Mouse (Mus musculus): ENCODE results near the gene Cd244a. TPM values are rescaled to one million over a fixed set of nuclear protein-coding genes. Genes with fewer than 3 reads are reported as not detected.

Gene Cd244a
- total and polyA plus RNA-seq, 3 experiments, result 0.21 to 0.64 (median 0.41) TPM

DNA sequence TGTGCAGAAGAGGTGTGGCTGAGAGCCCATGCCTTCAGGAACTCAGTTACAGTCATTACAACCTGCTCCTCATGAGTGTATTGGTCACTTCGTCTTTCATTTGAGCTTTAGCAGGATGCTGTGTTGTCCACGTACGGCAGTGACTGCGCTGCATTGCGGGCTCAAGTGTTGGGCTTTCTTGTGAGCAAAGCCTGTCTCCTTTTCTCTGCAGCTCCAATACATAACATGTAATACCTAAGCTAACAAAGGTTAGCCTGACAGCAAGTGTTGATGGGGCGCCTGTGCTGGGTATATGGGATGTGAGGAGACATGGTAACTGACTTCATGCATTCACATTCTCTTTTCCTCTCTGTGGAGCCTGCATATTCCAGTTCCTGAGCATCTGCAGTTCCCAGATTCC is 61.1 kb downstream of the Cd244a start:
- TF ChIP-seq CHD2 (IDR thresholded peaks at IDR 0.05; ENCODE audit: low read length), result no peak
- TF ChIP-seq IRF4 (IDR thresholded peaks at IDR 0.05; ENCODE audit: low read depth, low read length), result no peak
- TF ChIP-seq ELF1 (IDR thresholded peaks at IDR 0.05; ENCODE audit: low read depth, low read length), result no peak
- no peak for TF ChIP-seq SIN3A (IDR thresholded peaks at IDR 0.05; ENCODE audit: low read length)
- TF ChIP-seq KAT2A (IDR thresholded peaks at IDR 0.05; ENCODE audit: insufficient replicate concordance, low read length), result no peak
- TF ChIP-seq GABPA (IDR thresholded peaks at IDR 0.05; ENCODE audit: insufficient replicate concordance, low read depth, low read length), result no peak
- no peak for TF ChIP-seq CHD1 (IDR thresholded peaks at IDR 0.05; ENCODE audit: low read depth, low read length)
- no peak for TF ChIP-seq JUN (IDR thresholded peaks at IDR 0.05; ENCODE audit: insufficient read depth, low read depth, low read length)
- no peak for TF ChIP-seq MAZ (IDR thresholded peaks at IDR 0.05; ENCODE audit: low read depth, low read length)
- TF ChIP-seq MXI1 (IDR thresholded peaks at IDR 0.05; ENCODE audit: low read depth, low read length), result no peak
- TF ChIP-seq TCF12 (IDR thresholded peaks at IDR 0.05; ENCODE audit: low read depth, low read length), result no peak
- TF ChIP-seq USF1 (IDR thresholded peaks at IDR 0.05; ENCODE audit: low read depth, low read length), result no peak
- TF ChIP-seq RCOR1 (conservative IDR thresholded peaks at IDR 0.05; ENCODE audit: low read depth, low read length), result no peak
- Histone ChIP-seq H3K9me3 (replicated peaks; ENCODE audit: low read length) (peaks cover 3% of the 10 kb centered on the region), H3K36me3 (replicated peaks in 1 of 2; ENCODE audit: control insufficient read depth in 1 of 2, insufficient read depth in 1 of 2, low read length in 1 of 2) (no peaks in the 10 kb centered on the region), H3K79me2 (replicated peaks; ENCODE audit: control insufficient read depth, extremely low read depth, insufficient read depth, poor library complexity, severe bottlenecking) (no peaks in the 10 kb centered on the region), H3K27ac (ENCODE audit: insufficient read depth, low read depth) (no peak overlapping the region), H3K27me3 (replicated peaks) (no peaks in the 10 kb centered on the region), H3K4me1 (ENCODE audit: control insufficient read depth in 1 of 2, insufficient read depth in 2 of 2) (peaks cover 13 to 37% of the 10 kb centered on the region in 2 experiments), H3K9ac (ENCODE audit: insufficient read depth, low read depth) (no peak overlapping the region), H3K4me3 (replicated peaks in 1 of 3; ENCODE audit: low read depth in 2 of 3, low read length in 2 of 3, poor library complexity in 1 of 3) (no peak overlapping the region), H3K4me2 (ENCODE audit: insufficient read depth, low read depth, poor library complexity, severe bottlenecking) (no peak overlapping the region)
- in situ Hi-C loops (cut with MboI; ENCODE audit: low pct_ligation_motif_present, low pct_unique_long_range_greater_than_20kb, low sequenced_read_pairs) (no loop called here), dilution Hi-C loops (cut with MboI; ENCODE audit: extremely low pct_ligation_motif_present, extremely low pct_unique_long_range_greater_than_20kb, low sequenced_read_pairs) (no loop called here)
- DNase-seq (ENCODE audit: extremely low read depth), result no peak

GRCm38 (mm10) chr1:171627801-171628200 is 68.8 kb downstream of the Cd244a start:
- no peak for DNase-seq (ENCODE audit: extremely low read depth)
- Histone ChIP-seq H3K36me3 (replicated peaks in 1 of 2; ENCODE audit: control insufficient read depth in 1 of 2, insufficient read depth in 1 of 2, low read length in 1 of 2) (no peaks in the 10 kb centered on the region), H3K27ac (ENCODE audit: insufficient read depth, low read depth) (no peak overlapping the region), H3K4me3 (replicated peaks in 1 of 3; ENCODE audit: low read depth in 2 of 3, low read length in 2 of 3, poor library complexity in 1 of 3) (no peak overlapping the region), H3K79me2 (replicated peaks; ENCODE audit: control insufficient read depth, extremely low read depth, insufficient read depth, poor library complexity, severe bottlenecking) (no peaks in the 10 kb centered on the region), H3K9ac (ENCODE audit: insufficient read depth, low read depth) (no peak overlapping the region), H3K4me1 (ENCODE audit: control insufficient read depth in 1 of 2, insufficient read depth in 2 of 2) (peaks cover 3 to 17% of the 10 kb centered on the region in 2 experiments; a peak in 3 of 4 replicates), H3K27me3 (replicated peaks) (no peaks in the 10 kb centered on the region), H3K4me2 (ENCODE audit: insufficient read depth, low read depth, poor library complexity, severe bottlenecking) (no peak overlapping the region), H3K9me3 (replicated peaks; ENCODE audit: low read length) (peaks cover 3% of the 10 kb centered on the region)
- TF ChIP-seq CHD2 (IDR thresholded peaks at IDR 0.05; ENCODE audit: low read length), result no peak
- TF ChIP-seq MAX (IDR thresholded peaks at IDR 0.05; ENCODE audit: low read length), result no peak
- no peak for TF ChIP-seq NELFE (IDR thresholded peaks at IDR 0.05; ENCODE audit: low read depth, low read length)
- no peak for TF ChIP-seq MEF2A (IDR thresholded peaks at IDR 0.05; ENCODE audit: borderline replicate concordance, low read depth, low read length)
- TF ChIP-seq RCOR1 (conservative IDR thresholded peaks at IDR 0.05; ENCODE audit: low read depth, low read length), result no peak
- TF ChIP-seq ELF1 (IDR thresholded peaks at IDR 0.05; ENCODE audit: low read depth, low read length), result no peak
- no peak for TF ChIP-seq JUND (conservative IDR thresholded peaks at IDR 0.05; ENCODE audit: low read depth, low read length)
- no peak for TF ChIP-seq ETS1 (conservative IDR thresholded peaks at IDR 0.05; ENCODE audit: low read depth, low read length)
- TF ChIP-seq ZNF384 (IDR thresholded peaks at IDR 0.05; ENCODE audit: low read depth, low read length), result no peak
- no peak for TF ChIP-seq PAX5 (IDR thresholded peaks at IDR 0.05; ENCODE audit: low read length)
- TF ChIP-seq TBP (conservative IDR thresholded peaks at IDR 0.05; ENCODE audit: low read depth, low read length), result no peak
- no peak for TF ChIP-seq POLR2A (IDR thresholded peaks at IDR 0.05; ENCODE audit: low read depth, low read length)
- TF ChIP-seq EP300 (IDR thresholded peaks at IDR 0.05; ENCODE audit: low read length), result no peak
- TF ChIP-seq IRF4 (IDR thresholded peaks at IDR 0.05; ENCODE audit: low read depth, low read length), result no peak
- TF ChIP-seq BHLHE40 (IDR thresholded peaks at IDR 0.05; ENCODE audit: low read depth, low read length), result no peak
- no peak for TF ChIP-seq JUN (IDR thresholded peaks at IDR 0.05; ENCODE audit: insufficient read depth, low read depth, low read length)
- TF ChIP-seq ZMIZ1 (IDR thresholded peaks at IDR 0.05; ENCODE audit: low read depth, low read length), result no peak
- in situ Hi-C loops (cut with MboI; ENCODE audit: low pct_ligation_motif_present, low pct_unique_long_range_greater_than_20kb, low sequenced_read_pairs) (no loop called here), dilution Hi-C loops (cut with MboI; ENCODE audit: extremely low pct_ligation_motif_present, extremely low pct_unique_long_range_greater_than_20kb, low sequenced_read_pairs) (no loop called here)

All from CH12.LX (cell line).